Mouse (Mus musculus): ENCODE measurements around the gene Papss1. TPM values are rescaled to one million over a fixed set of nuclear protein-coding genes. Genes with fewer than 3 reads are reported as not detected.

Papss1 gene
- polyA plus RNA-seq, 1 experiment from 2014 or later: 45.9 TPM

- ATAC-seq (no peak), DNase-seq (ENCODE audit: low spot score) (no peak)
- no peaks in the 10 kb centered on the region for H3K4me1 ChIP-seq (ENCODE audit: insufficient read depth, low read depth, low read length)
- no peak overlapping the region for H3K27ac ChIP-seq (ENCODE audit: low read length)
- no peaks in the 10 kb centered on the region for H3K9me3 ChIP-seq (ENCODE audit: low read length)
- no peaks in the 10 kb centered on the region for H3K27me3 ChIP-seq (replicated peaks; ENCODE audit: insufficient read depth, low read length)
- peaks cover 9% of the 10 kb centered on the region; the same call in 1 of the 2 replicates for H3K36me3 ChIP-seq (ENCODE audit: insufficient read depth, low read length)
- WGBS: 88% methylated on average over 16 of the region's 16 CpGs
- no peak overlapping the region for H3K4me3 ChIP-seq (ENCODE audit: low read depth, low read length)
- no peak overlapping the region for H3K9ac ChIP-seq (replicated peaks; ENCODE audit: low read depth)
- H3K4me2 ChIP-seq (replicated peaks; ENCODE audit: low read depth, low read length): no peak overlapping the region
- TF ChIP-seq EP300 (IDR thresholded peaks at IDR 0.05): no peak
- no peak for TF ChIP-seq CTCF (IDR thresholded peaks at IDR 0.05)
These were observed 66.8 kb downstream of the Papss1 start for GRCm38 (mm10) chr3:131631318-131631870.

- Histone ChIP-seq H3K27me3 (replicated peaks; ENCODE audit: insufficient read depth, low read length) (no peaks in the 10 kb centered on the region), H3K4me2 (replicated peaks; ENCODE audit: low read depth, low read length) (no peak overlapping the region), H3K4me1 (ENCODE audit: insufficient read depth, low read depth, low read length) (no peaks in the 10 kb centered on the region), H3K9ac (replicated peaks; ENCODE audit: low read depth) (no peak overlapping the region), H3K27ac (ENCODE audit: low read length) (no peak overlapping the region), H3K4me3 (ENCODE audit: low read depth, low read length) (no peak overlapping the region), H3K9me3 (ENCODE audit: low read length) (no peaks in the 10 kb centered on the region), H3K36me3 (ENCODE audit: insufficient read depth, low read length) (0 out of 2 replicates have a peak, but pooled peaks cover 4% of the 10 kb centered on the region)
- WGBS: 88% methylated on average over 2 of the region's 2 CpGs
- DNase-seq (ENCODE audit: low spot score) (no peak), ATAC-seq (no peak)
- TF ChIP-seq EP300 (IDR thresholded peaks at IDR 0.05) (no peak), CTCF (IDR thresholded peaks at IDR 0.05) (no peak)
These were observed 69.5 kb downstream of the Papss1 start for GRCm38 (mm10) chr3:131634091-131634490.

GRCm38 (mm10) chr3:131636126-131636525, 71.6 kb downstream of the Papss1 start:
- ATAC-seq: no peak
- WGBS: 52% methylated on average over 5 of the region's 5 CpGs

GRCm38 (mm10) chr3:131637008-131637407, 72.4 kb downstream of the Papss1 start:
- Histone ChIP-seq H3K27ac (ENCODE audit: low read length) (no peak overlapping the region), H3K36me3 (ENCODE audit: insufficient read depth, low read length) (0 out of 2 replicates have a peak, but pooled peaks cover 4% of the 10 kb centered on the region), H3K27me3 (replicated peaks; ENCODE audit: insufficient read depth, low read length) (no peaks in the 10 kb centered on the region), H3K9me3 (ENCODE audit: low read length) (no peaks in the 10 kb centered on the region), H3K9ac (replicated peaks; ENCODE audit: low read depth) (no peak overlapping the region), H3K4me2 (replicated peaks; ENCODE audit: low read depth, low read length) (no peak overlapping the region), H3K4me3 (ENCODE audit: low read depth, low read length) (no peak overlapping the region), H3K4me1 (ENCODE audit: insufficient read depth, low read depth, low read length) (no peaks in the 10 kb centered on the region)
- WGBS: 94% methylated on average over 3 of the region's 3 CpGs
- ATAC-seq (no peak), DNase-seq (ENCODE audit: low spot score) (no peak)
- TF ChIP-seq CTCF (IDR thresholded peaks at IDR 0.05) (no peak), EP300 (IDR thresholded peaks at IDR 0.05) (no peak)

More at GRCm38 (mm10) chr3:131636126-131636525, 71.6 kb downstream of the Papss1 start:
- Histone ChIP-seq H3K27me3 (replicated peaks; ENCODE audit: insufficient read depth, low read length) (no peaks in the 10 kb centered on the region), H3K9ac (replicated peaks; ENCODE audit: low read depth) (no peak overlapping the region), H3K27ac (ENCODE audit: low read length) (no peak overlapping the region), H3K4me1 (ENCODE audit: insufficient read depth, low read depth, low read length) (no peaks in the 10 kb centered on the region), H3K9me3 (ENCODE audit: low read length) (no peaks in the 10 kb centered on the region), H3K4me3 (ENCODE audit: low read depth, low read length) (no peak overlapping the region), H3K4me2 (replicated peaks; ENCODE audit: low read depth, low read length) (no peak overlapping the region), H3K36me3 (ENCODE audit: insufficient read depth, low read length) (0 out of 2 replicates have a peak, but pooled peaks cover 4% of the 10 kb centered on the region)
- DNase-seq (ENCODE audit: low spot score): no peak
- TF ChIP-seq CTCF (IDR thresholded peaks at IDR 0.05): no peak
- no peak for TF ChIP-seq EP300 (IDR thresholded peaks at IDR 0.05)

- TF ChIP-seq EP300 (IDR thresholded peaks at IDR 0.05) (no peak), CTCF (IDR thresholded peaks at IDR 0.05) (no peak)
- 0 out of 2 replicates have a peak, but pooled peaks cover 2% of the 10 kb centered on the region for H3K36me3 ChIP-seq (ENCODE audit: insufficient read depth, low read length)
- no peak overlapping the region for H3K4me3 ChIP-seq (ENCODE audit: low read depth, low read length)
- ATAC-seq (no peak), DNase-seq (ENCODE audit: low spot score) (no peak)
- no peak overlapping the region for H3K27ac ChIP-seq (ENCODE audit: low read length)
- no peaks in the 10 kb centered on the region for H3K27me3 ChIP-seq (replicated peaks; ENCODE audit: insufficient read depth, low read length)
- H3K4me2 ChIP-seq (replicated peaks; ENCODE audit: low read depth, low read length): no peak overlapping the region
- 47% methylated on average over 10 of the region's 10 CpGs for WGBS
- no peak overlapping the region for H3K9ac ChIP-seq (replicated peaks; ENCODE audit: low read depth)
- no peaks in the 10 kb centered on the region for H3K9me3 ChIP-seq (ENCODE audit: low read length)
- H3K4me1 ChIP-seq (ENCODE audit: insufficient read depth, low read depth, low read length): no peaks in the 10 kb centered on the region
These were observed 73.1 kb downstream of the Papss1 start for GRCm38 (mm10) chr3:131637664-131638063.

- TF ChIP-seq EP300 (IDR thresholded peaks at IDR 0.05): no peak
- TF ChIP-seq CTCF (IDR thresholded peaks at IDR 0.05): no peak
- Histone ChIP-seq H3K4me1 (ENCODE audit: insufficient read depth, low read depth, low read length) (no peaks in the 10 kb centered on the region), H3K27ac (ENCODE audit: low read length) (no peak overlapping the region), H3K4me3 (ENCODE audit: low read depth, low read length) (no peak overlapping the region), H3K36me3 (ENCODE audit: insufficient read depth, low read length) (no peaks in the 10 kb centered on the region), H3K27me3 (replicated peaks; ENCODE audit: insufficient read depth, low read length) (no peaks in the 10 kb centered on the region), H3K9me3 (ENCODE audit: low read length) (no peaks in the 10 kb centered on the region), H3K9ac (replicated peaks; ENCODE audit: low read depth) (no peak overlapping the region), H3K4me2 (replicated peaks; ENCODE audit: low read depth, low read length) (no peak overlapping the region)
- 70% methylated on average over 7 of the region's 7 CpGs for WGBS
- DNase-seq (ENCODE audit: low spot score) (peak; percentile 36), ATAC-seq (0 out of 2 replicates have a peak, but pooled peaks have one; percentile 28)
These were observed 73.6 kb downstream of the Papss1 start for GRCm38 (mm10) chr3:131638216-131638615.

All from lung, postnatal 0 days (tissue).